Mouse (Mus musculus) gastrocnemius, adult 18-20 months (tissue): ENCODE data around the gene Hhatl. TPM values are rescaled to one million over a fixed set of nuclear protein-coding genes. Genes with fewer than 3 reads are reported as not detected.
A peak's percentile ranks its signal among the peaks of the same experiment; 100 is the strongest.

ENCODE experiments used
- DNase-seq: peaks from one replicate; pipeline ENCODE4 v3.0.0; 2021; ENCODE audit warnings: low spot score
- long read RNA-seq, 2 experiments: library from polyadenylated mRNA; stranded (forward); transcript quantifications; one replicate each; pipeline ENCODE4 v2.0.0; 2021
- total RNA-seq, 2 experiments: library from RNA; stranded (reverse); gene quantifications; 2 replicates each; pipeline ENCODE4 v1.2.3; 2021

Gene Hhatl
- 100 to 1,000 TPM; 125 to 145 TPM for total RNA-seq
- long read RNA-seq, experiment 1, transcript Hhatl-201 (12 exons, 1,870 nt): major isoform, 138 of 386 reads
- long read RNA-seq, experiment 1, partial matches to known transcripts: 110 of 386 reads
- long read RNA-seq, experiment 1, other reads (novel, unspliced or antisense): 138 of 386 reads
- long read RNA-seq, experiment 2, transcript Hhatl-201 (12 exons, 1,870 nt): major isoform, 89 of 243 reads
- long read RNA-seq, experiment 2, partial matches to known transcripts: 61 of 243 reads
- long read RNA-seq, experiment 2, other reads (novel, unspliced or antisense): 93 of 243 reads

- DNase-seq: peak; percentile 81
Observed at GRCm38 (mm10) chr9:121791757-121792521, at the start of gene Hhatl. Hhatl (minus strand) TSS chr9:121792507.

DNA sequence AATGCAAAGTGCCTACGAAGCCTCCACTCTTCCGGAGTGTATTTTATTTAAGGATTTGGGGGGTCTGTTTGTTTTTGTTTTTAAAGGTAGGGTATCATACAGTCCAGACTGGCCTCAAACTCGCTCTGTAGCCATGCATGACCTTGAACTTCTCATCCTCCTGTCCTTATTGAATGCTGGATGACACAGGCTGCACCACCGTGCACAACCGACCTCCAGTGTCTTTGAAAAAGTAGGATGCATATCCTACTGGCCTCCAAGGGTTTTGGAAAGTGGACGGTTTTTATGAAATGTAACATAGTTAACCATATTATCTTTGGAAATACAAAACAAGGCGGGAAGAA, 47.3 kb upstream of the Hhatl start:
- no peak for DNase-seq

DNA sequence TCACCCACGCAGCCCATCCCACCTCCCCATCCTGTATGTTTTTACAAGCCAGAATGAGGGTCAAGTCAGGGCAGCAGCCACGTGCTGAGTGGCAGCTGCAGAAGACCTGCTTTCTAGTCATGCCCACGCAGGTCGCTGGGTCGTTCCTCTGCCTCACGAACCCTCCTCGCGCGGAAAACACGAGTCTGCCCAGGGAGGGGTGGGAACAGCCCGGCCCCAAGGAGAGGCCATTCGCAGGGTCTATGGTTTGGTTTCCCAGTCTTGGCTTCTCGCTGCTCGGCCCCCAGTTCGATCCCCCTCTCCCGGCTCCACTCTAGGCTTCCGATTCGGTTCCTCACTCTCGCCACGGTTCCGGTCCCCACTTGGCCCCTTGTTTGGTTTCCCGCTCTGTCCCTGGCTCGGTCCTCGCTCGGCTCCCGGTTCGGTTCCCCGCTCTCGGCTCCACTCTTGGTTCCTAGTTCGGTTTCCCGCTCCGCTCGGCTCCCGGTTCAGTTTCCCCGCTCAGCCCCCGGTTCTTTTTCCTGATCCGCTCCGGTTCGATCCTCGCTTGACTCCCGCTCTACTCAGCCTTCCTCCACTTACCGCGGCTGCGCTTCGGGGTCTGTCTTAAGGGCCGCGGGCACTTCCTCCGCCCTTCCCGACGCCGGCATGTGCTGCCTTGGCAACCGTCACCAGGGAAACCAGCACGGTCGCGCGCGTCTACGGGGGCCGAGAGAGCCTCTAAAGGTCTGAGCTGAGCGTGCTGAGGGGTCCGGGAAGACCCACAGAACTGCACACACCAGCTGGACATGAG, 46.7 kb upstream of the Hhatl start, which contains the start of gene Ccdc13:
Gene Ccdc13, minus strand, starts transcription at position 633 of the 793 bp plus-strand sequence.
- peak; percentile 40 for DNase-seq

GRCm38 (mm10) chr9:121838008-121838407, 45.7 kb upstream of the Hhatl start:
- DNase-seq: no peak

- no peak for DNase-seq
Observed at GRCm38 (mm10) chr9:121833825-121834224, 41.5 kb upstream of the Hhatl start.

DNA sequence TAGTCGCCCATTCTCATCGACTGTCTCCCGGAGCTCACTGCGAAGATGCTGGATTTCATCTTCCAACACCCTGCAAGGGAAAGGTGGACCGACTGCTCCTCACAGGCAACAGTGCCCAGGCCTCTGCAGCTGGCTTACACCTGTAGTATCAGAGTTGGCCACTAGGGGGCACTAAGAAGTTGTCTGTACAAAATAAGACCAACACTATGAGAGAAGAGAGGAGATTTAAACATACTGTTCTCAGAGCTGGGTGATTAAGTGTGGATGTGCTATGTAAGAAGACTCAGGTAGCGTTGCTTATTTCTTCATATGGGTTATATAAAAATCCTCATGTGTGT, 38.6 kb upstream of the Hhatl start:
- DNase-seq: peak; percentile 82

GRCm38 (mm10) chr9:121830243-121830955, 38.1 kb upstream of the Hhatl start:
- peak; percentile 59 for DNase-seq

DNA sequence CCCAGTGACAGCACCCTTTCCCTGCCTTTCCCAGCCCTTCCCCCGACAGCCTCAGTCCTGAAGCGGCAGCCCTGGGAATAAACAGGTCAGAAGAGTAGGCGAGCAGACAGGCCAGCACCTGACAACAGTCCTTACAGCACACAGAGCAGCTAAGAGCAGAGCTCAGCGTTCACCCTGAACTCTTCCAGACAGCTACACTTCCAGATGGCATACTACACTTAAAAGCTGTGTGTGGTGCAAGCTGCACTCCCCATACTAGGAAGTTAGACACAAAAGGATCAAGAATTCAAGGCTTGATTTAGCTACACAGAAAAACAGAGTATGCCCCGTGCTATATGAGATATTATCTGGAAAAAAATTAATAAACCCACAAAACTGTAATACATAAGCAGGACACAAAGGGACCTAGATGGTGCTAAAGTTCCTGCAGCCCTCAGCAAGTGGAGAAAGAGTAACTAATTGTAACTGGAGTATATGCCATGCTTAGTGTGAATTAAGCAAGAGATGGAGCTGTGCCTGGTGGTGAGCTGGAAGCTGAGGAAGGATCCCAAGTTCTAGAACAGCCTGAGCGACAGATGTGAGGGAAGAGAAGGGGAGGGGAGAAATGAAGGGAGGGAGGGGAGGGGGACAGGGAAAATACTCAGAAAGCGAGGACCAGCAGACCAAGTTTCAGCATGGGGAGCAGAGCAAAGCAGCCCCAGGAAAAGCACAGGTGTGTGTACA, 37.1 kb upstream of the Hhatl start:
- no peak for DNase-seq

- DNase-seq: no peak
Observed at GRCm38 (mm10) chr9:121828314-121828713, 36.0 kb upstream of the Hhatl start.

GRCm38 (mm10) chr9:121826356-121826755, 34.0 kb upstream of the Hhatl start:
- DNase-seq: no peak

- no peak for DNase-seq
Observed at GRCm38 (mm10) chr9:121823991-121824390, 31.7 kb upstream of the Hhatl start.

DNA sequence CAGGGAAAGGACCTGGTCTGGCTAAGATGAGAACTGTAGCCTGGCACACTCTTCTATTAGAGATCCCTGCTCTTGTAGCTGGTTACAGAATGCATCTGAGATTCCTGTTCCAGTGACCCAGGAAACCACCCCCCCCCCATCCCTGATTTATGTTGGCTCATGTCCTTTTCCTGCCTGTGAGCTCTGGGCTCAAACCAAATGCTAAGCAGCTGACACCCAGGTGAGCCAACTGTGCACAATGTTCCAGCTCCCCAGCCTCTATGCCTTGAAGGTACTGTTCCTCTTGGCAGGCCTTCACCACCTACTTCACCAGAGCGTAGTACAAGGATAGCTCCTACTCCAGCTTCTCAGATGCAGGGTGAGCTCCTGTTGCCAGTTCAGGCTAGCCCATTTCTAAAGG, 30.7 kb upstream of the Hhatl start:
- peak; percentile 49 for DNase-seq

DNA sequence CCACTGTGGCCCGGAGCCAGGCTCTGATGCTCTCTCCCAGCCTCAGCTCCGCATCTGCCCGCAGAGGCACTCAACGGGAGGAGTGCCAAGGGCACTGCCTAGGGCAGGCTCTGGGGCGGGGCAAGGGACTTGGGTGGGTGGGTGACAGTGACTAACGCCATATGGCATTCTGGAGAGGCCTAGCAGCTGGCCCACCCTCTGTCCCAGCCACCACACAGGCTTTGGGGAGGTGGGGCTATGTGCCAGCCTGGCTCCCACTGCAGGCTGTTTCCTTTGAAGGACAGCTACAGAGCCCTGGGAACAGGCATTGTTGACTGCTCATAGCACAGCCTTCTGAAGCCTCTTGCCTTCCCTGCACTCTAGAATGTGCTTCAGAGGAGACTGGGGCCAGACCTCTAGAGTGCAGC, 30.3 kb upstream of the Hhatl start:
- no peak for DNase-seq

GRCm38 (mm10) chr9:121820765-121821164, 28.5 kb upstream of the Hhatl start:
- no peak for DNase-seq

DNA sequence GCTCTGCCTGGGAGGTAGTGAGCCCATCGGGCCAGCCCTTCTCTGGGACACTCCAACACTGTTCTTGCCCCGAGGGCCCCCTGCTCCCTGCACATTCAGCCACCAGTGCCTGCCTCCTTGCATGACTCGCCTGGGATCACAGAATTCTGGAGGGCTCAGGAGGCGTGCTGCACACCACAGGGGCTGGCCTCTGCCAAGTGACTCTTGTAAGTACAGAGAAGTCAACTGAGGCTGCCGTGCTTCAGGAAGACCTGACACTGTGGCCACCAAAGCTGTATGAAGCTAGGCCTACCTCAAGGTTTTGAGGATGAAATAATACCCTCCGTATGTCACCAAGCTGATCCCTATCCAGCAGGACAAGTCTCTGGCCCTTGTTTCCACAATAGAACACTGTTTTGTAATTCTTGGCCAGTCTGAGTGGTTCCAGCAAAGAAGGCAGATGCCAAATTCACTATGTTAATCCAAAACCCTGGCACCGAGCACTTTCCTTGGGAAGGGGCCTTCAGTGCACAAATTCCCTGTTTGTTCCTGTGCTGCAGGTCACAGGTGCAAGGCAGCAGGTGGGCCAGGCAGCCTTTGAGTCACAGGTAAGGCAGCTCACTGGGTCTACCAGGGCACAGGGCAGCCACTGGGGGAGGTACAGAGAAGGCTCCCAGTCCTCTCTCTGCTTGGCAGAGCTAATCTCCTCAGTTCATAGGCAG, 27.6 kb upstream of the Hhatl start:
- no peak for DNase-seq

DNA sequence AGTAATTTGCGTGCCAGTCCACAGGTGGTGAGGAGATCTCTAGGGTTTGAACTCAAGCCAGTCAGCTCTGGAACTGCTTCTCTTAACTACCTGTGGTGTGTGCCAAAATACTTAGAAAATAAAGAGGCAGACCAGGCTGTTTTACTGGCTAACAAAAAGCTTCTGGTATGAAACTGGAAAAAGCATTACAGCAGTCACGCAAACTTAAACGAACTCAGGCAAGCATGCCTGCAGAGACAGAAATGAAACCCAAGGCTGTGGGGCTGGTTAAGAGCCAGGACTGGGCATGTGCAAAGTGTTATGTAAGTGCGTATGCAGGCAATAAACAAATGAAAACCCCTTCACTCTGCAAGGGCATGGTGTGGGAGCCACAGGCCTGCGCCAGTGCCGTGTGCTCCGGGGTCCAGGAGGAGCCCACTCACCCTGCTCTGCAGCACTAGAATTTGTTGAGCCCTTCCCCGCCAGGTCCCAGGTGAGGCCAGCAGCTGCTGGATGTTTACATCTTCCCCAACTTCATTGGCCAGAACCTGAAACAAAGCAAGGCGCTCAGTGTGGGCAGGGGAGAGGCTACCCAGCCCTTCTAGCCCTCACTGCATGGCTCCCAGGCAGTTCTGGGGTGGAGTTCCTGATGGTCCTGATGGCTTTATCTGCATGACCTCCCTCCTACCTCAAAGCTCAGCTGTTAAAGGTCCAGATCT, 26.9 kb upstream of the Hhatl start:
- DNase-seq: peak; percentile 53

- DNase-seq: no peak
Observed at GRCm38 (mm10) chr9:121815183-121815582, 22.9 kb upstream of the Hhatl start.

DNA sequence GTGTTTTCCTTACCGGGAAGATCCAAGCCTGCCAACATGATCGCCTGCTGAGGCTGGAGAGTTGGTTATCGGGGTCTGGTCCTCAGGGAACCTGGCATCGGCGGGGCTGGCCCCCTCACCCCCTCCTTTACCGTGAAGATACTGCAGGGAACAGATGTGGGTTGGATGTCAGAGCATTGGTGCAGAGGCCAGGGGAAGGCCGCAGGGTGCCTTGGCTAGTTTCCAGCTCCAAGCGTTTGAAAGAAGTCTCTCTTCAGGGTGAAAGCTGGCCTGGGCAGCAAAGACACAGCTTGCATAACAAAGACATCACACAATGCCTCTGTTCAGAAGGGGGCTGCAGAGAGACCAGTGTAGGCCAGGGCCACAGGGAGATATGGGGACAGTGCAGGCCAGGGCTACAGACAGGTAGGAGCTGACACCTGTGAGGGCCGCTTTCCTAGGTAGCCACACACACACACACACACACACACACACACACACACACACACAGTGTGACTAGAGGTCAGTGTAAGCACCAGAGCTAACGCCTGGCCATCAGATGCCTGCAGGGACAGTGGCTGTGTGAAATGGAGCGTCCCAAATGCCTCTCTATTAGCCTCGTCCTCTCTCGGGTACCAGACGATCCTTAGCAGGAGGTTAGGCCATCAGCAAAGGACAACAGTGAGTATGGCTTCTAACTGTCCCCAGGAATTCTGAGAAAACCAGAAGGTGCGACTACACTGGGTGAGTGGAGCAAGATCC, 17.9 kb upstream of the Hhatl start:
- no peak for DNase-seq

GRCm38 (mm10) chr9:121808511-121808910, 16.2 kb upstream of the Hhatl start:
- no peak for DNase-seq
